Mouse (Mus musculus): ENCODE data around the gene Cfl1. TPM values are rescaled to one million over a fixed set of nuclear protein-coding genes. Genes with fewer than 3 reads are reported as not detected.

Cfl1 gene
- polyA plus RNA-seq (2015; fragmentation: Nextera tagmentation; extraction: Ambion mirVana) = 3,571 and 3,575 TPM in 2 replicates

DNA sequence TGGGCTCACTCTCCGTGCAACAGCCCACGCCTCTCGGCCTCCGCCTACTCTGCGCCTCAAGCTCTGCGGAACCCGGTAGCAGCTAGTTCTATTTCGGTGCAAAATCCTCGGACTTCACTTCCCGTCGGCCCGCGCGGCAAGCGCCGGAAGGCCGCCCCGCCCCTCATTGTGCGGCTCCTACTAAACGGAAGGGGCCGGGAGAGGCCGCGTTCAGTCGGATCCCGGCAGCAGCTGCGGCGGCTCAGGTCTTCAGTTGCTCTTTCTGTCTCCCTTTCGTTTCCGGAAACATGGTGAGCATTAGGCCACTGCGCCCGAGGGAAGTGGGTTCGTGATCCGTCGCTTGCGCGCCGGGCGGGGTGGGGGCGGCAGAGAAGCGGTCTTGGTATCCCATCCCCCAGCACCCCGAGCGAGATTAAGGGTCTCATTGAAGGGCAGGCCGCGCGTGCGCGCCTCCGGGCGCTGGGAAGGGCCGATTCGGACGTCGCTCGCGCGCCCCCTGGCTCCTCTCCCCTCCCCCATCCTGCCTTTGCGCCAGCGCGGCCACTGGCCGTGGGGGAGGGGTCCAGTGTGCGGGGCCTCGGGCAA is at the start of gene Cfl1:
TSS of gene Cfl1 (plus strand) at position 143 of the 585 bp plus-strand sequence.
- H3K9me3 ChIP-seq (replicated peaks; ENCODE audit: control insufficient read depth, low read length, poor library complexity, severe bottlenecking) = no peaks in the 10 kb centered on the region
- peak; percentile 66 for ATAC-seq
- WGBS = 1% methylated on average over 60 of the region's 62 CpGs

DNA sequence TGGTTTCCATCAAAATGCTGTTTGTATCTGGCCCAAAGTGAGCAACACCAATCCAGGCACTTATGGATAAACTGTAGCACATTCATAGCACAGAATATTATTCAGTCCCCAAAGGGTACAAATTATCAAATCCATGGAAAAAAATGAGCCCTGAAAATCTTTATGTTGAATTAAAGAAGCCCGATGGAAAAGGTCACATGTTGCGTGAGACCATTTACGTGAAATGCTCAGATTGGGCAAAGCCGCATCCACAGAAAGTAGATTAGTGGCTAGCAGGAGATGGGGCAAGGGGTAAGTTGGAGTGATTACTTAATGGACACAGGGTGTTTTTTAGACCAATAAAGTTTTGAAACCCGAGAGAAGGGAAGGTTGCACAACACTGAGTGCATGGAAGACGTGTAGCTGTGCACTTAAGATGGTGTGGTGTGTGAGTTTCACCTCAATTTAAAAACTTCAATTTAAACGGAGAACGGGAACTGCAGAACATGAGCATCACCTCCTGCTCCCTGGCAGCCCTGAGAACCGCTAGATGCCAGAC is 45.8 kb upstream of the Cfl1 start:
- no peak for ATAC-seq
- Histone ChIP-seq H3K36me3 (ENCODE audit: control insufficient read depth, insufficient read depth, low read length) (no peaks in the 10 kb centered on the region), H3K27ac (ENCODE audit: low read length) (no peak overlapping the region), H3K4me2 (ENCODE audit: low read length) (no peak overlapping the region), H3K4me3 (ENCODE audit: low read depth, low read length) (no peak overlapping the region), H3K9ac (ENCODE audit: low read depth, low read length) (no peak overlapping the region), H3K27me3 (ENCODE audit: control insufficient read depth, insufficient read depth, low read depth, low read length) (peaks cover 37% of the 10 kb centered on the region), H3K4me1 (ENCODE audit: control insufficient read depth, insufficient read depth, low read length) (peaks cover 5% of the 10 kb centered on the region; the same call in 1 of the 2 replicates), H3K9me3 (replicated peaks; ENCODE audit: control insufficient read depth, low read length, poor library complexity, severe bottlenecking) (no peaks in the 10 kb centered on the region)
- WGBS = 72% methylated on average over 9 of the region's 9 CpGs

More for the DNA sequence above, at the start of gene Cfl1:
- Histone ChIP-seq H3K4me3 (ENCODE audit: low read depth, low read length) (peak within 1 kb of the TSS; percentile 94), H3K4me2 (ENCODE audit: low read length) (peak within 1 kb of the TSS; percentile 84), H3K9ac (ENCODE audit: low read depth, low read length) (peak within 1 kb of the TSS; percentile 88), H3K4me1 (ENCODE audit: control insufficient read depth, insufficient read depth, low read length) (peaks cover 38% of the 10 kb centered on the region), H3K27me3 (ENCODE audit: control insufficient read depth, insufficient read depth, low read depth, low read length) (no peaks in the 10 kb centered on the region), H3K36me3 (ENCODE audit: control insufficient read depth, insufficient read depth, low read length) (peaks cover 17% of the 10 kb centered on the region), H3K27ac (ENCODE audit: low read length) (peak within 1 kb of the TSS; percentile 99)

DNA sequence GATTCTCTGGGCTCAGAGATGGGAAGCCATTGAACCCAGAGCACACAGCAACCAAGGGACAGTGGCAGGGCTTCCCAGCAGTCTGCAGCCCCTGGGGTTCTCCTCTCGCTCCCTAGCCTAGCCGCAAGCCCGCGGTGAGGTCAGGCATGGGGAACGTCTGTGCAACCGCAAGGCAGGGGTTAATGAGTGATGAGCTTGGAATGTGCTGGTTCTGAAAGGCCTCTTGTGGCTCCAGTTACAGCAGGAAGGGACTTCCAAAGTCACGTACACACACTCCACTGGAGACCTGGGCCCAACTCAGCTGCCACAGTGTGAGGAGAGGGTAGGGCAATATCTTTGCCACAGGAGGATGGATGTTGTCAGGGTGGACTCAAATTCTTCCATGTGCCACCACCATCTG is 45.3 kb upstream of the Cfl1 start:
- Histone ChIP-seq H3K4me3 (ENCODE audit: low read depth, low read length) (no peak overlapping the region), H3K36me3 (ENCODE audit: control insufficient read depth, insufficient read depth, low read length) (no peaks in the 10 kb centered on the region), H3K9me3 (replicated peaks; ENCODE audit: control insufficient read depth, low read length, poor library complexity, severe bottlenecking) (no peaks in the 10 kb centered on the region), H3K9ac (ENCODE audit: low read depth, low read length) (no peak overlapping the region), H3K27ac (ENCODE audit: low read length) (no peak overlapping the region), H3K27me3 (ENCODE audit: control insufficient read depth, insufficient read depth, low read depth, low read length) (peaks cover 40% of the 10 kb centered on the region), H3K4me2 (ENCODE audit: low read length) (no peak overlapping the region), H3K4me1 (ENCODE audit: control insufficient read depth, insufficient read depth, low read length) (peaks cover 5% of the 10 kb centered on the region; the same call in 1 of the 2 replicates)
- ATAC-seq = no peak
- 46% methylated on average over 7 of the region's 7 CpGs for WGBS

DNA sequence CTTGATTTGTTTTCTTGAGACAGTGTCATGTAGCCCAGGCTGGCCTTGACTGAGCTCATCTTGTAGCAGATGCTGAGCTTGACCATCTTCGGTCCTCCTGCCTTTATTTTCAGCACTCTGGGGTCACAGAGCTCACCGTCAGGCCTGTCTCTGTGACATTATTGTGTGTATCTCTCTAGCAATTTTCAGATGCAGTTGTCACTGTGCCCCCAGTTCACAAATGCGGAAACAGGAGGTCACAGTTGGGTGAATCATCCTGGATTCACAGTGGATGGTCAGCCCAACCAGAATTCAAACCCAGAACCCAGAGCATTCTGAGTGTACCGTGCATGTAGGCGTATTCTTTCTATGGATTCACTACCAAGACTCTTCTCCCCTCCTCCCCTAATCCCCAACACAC is 44.5 kb upstream of the Cfl1 start:
- Histone ChIP-seq H3K4me2 (ENCODE audit: low read length) (no peak overlapping the region), H3K27me3 (ENCODE audit: control insufficient read depth, insufficient read depth, low read depth, low read length) (peaks cover 45% of the 10 kb centered on the region), H3K4me1 (ENCODE audit: control insufficient read depth, insufficient read depth, low read length) (peaks cover 5% of the 10 kb centered on the region; the same call in 1 of the 2 replicates), H3K27ac (ENCODE audit: low read length) (no peak overlapping the region), H3K9me3 (replicated peaks; ENCODE audit: control insufficient read depth, low read length, poor library complexity, severe bottlenecking) (no peaks in the 10 kb centered on the region), H3K4me3 (ENCODE audit: low read depth, low read length) (no peak overlapping the region), H3K9ac (ENCODE audit: low read depth, low read length) (no peak overlapping the region), H3K36me3 (ENCODE audit: control insufficient read depth, insufficient read depth, low read length) (no peaks in the 10 kb centered on the region)
- ATAC-seq = no peak
- 89% methylated on average over 5 of the region's 5 CpGs for WGBS

DNA sequence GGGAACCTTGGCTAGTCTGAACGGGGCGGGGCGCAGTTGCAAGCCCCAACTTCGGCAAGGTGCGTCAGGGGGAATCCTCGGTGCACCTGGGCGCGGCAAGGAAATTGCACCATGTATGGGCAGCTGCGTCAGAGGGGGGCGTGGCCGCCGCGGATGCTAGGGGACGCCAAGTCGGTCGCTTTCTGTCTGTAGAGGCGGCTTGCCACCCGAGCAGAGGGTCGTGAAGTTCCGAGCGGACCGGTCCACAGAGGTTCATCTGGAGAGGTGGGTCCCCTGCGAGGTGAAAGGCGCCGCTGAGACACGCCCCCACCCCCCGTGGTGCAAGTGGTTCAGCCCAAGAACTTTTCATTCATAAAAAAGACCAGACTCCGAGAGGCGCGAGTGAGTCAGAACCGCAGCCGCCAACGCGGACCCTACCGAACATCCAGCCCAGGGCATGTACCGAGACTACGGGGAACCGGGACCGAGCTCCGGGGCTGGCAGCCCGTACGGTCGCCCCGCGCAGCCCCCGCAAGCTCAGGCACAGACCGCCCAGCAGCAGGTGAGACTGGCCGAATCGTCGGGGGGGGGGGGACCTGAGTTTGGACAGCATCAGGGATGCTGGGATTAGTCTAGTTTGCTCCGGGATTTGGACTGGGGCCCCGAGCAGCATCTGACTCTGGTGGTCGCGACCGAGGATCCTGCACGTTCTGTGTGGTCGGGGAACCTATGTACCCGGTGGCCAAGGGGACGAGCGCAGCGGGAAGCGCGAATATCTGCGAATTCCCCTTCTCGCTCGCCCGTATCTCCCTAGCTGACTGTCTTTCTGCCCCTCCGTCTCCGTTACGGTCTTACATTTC is 42.5 kb upstream of the Cfl1 start, which contains the start of gene Fosl1:
TSS of gene Fosl1 (plus strand) at position 33 of the 839 bp plus-strand sequence.
- Histone ChIP-seq H3K36me3 (ENCODE audit: control insufficient read depth, insufficient read depth, low read length) (no peaks in the 10 kb centered on the region), H3K27ac (ENCODE audit: low read length) (no peak within 1 kb of the TSS), H3K4me1 (ENCODE audit: control insufficient read depth, insufficient read depth, low read length) (peaks cover 5% of the 10 kb centered on the region; the same call in 1 of the 2 replicates), H3K27me3 (ENCODE audit: control insufficient read depth, insufficient read depth, low read depth, low read length) (peaks cover 45% of the 10 kb centered on the region), H3K4me3 (ENCODE audit: low read depth, low read length) (peak within 1 kb of the TSS; percentile 56), H3K4me2 (ENCODE audit: low read length) (peak within 1 kb of the TSS; percentile 72), H3K9me3 (replicated peaks; ENCODE audit: control insufficient read depth, low read length, poor library complexity, severe bottlenecking) (no peaks in the 10 kb centered on the region), H3K9ac (ENCODE audit: low read depth, low read length) (peak within 1 kb of the TSS; percentile 33)
- peak; percentile 63 for ATAC-seq
- under 1% methylated on average over 70 of the region's 70 CpGs for WGBS

DNA sequence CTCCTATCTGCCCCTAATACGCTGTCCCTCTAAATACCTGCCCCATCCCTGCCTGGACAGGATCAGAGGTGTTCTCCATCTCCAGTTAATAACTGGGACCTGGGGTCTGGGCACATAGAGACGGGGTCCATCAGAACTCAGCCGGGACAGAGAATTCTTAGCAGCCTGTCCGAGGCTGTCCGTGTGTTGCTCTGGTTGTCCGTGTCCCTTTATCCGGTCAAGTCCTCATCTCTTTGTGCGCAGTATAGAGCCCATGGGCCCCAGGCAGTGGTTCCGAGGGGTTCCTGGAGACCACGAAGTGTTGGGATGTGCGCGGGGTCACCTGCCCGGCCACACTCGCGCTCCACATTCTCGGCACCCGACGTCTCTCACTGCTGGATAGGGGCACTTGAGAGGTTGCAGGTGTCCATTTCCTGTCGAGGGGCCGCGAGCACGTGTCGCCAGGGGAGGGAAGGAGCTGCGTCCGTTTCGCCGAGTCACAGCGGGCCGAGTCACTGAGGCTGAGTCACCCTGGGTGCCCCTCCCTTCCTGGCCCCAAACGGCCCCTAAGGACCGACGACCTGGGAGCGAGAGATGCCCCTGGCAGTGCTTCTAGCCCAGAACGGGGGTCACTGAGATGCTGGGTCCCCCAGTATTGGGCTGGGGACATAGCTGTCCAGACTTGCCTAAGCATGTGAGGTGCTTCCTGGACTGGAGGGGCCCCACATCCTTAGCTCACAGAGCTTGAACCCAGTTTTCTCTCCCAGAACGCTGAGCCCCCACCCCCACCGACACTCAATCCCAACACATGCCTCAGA is 41.7 kb upstream of the Cfl1 start:
- no peaks in the 10 kb centered on the region for H3K9me3 ChIP-seq (replicated peaks; ENCODE audit: control insufficient read depth, low read length, poor library complexity, severe bottlenecking)
- peak overlapping the region; percentile 72 for H3K4me2 ChIP-seq (ENCODE audit: low read length)
- H3K27me3 ChIP-seq (ENCODE audit: control insufficient read depth, insufficient read depth, low read depth, low read length) = peaks cover 45% of the 10 kb centered on the region
- WGBS = 8% methylated on average over 36 of the region's 36 CpGs
- peak overlapping the region; percentile 33 for H3K9ac ChIP-seq (ENCODE audit: low read depth, low read length)
- no peaks in the 10 kb centered on the region for H3K36me3 ChIP-seq (ENCODE audit: control insufficient read depth, insufficient read depth, low read length)
- ATAC-seq = peak; percentile 38; the same call in 1 of the 2 replicates
- H3K27ac ChIP-seq (ENCODE audit: low read length) = no peak overlapping the region
- H3K4me1 ChIP-seq (ENCODE audit: control insufficient read depth, insufficient read depth, low read length) = peaks cover 5% of the 10 kb centered on the region; the same call in 1 of the 2 replicates
- peak overlapping the region; percentile 56 for H3K4me3 ChIP-seq (ENCODE audit: low read depth, low read length)

DNA sequence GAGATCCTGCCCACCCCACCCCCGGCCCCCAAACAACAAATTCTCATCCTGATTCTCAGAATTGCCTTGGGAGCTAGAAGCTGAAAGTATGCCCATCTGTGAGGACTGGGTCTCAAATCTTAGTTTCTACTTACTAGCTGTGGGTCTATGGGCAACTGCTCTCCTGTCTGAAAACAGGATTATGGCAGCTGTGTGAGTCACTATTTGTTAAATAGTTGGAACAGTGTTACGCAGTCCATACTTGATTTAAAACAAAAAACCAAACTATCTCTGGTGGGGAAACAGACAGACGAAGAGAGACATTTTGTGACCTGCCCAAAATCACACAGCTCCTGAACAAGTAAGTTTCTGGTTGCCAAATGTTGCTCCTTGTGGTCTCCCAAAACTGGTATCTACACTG is 40.6 kb upstream of the Cfl1 start:
- H3K9ac ChIP-seq (ENCODE audit: low read depth, low read length) = no peak overlapping the region
- WGBS = 85% methylated on average over 3 of the region's 3 CpGs
- H3K4me3 ChIP-seq (ENCODE audit: low read depth, low read length) = no peak overlapping the region
- no peaks in the 10 kb centered on the region for H3K9me3 ChIP-seq (replicated peaks; ENCODE audit: control insufficient read depth, low read length, poor library complexity, severe bottlenecking)
- no peaks in the 10 kb centered on the region for H3K36me3 ChIP-seq (ENCODE audit: control insufficient read depth, insufficient read depth, low read length)
- ATAC-seq = no peak
- no peak overlapping the region for H3K27ac ChIP-seq (ENCODE audit: low read length)
- peaks cover 45% of the 10 kb centered on the region for H3K27me3 ChIP-seq (ENCODE audit: control insufficient read depth, insufficient read depth, low read depth, low read length)
- peaks cover 6% of the 10 kb centered on the region; the same call in 1 of the 2 replicates for H3K4me1 ChIP-seq (ENCODE audit: control insufficient read depth, insufficient read depth, low read length)
- no peak overlapping the region for H3K4me2 ChIP-seq (ENCODE audit: low read length)

DNA sequence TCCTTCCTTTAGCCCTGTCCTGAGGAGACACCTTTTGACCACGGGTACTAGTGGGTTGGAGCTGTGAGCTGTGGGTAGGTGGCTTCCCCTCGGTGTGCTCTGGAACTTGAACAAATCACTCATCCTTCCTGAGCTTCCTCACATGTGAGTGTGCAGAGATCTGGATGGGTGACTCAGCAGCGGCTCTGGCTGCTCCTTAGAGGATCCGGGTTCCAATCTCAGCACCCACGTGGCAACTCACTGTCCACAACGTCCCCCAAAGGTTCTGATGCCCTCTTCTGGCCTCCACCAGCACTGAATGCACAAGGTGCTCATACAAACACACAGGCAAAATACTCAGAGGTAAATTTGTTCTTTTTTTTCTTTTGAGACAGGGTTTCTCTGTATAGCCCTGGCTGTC is 38.5 kb upstream of the Cfl1 start:
- 83% methylated on average over 6 of the region's 6 CpGs for WGBS
- Histone ChIP-seq H3K36me3 (ENCODE audit: control insufficient read depth, insufficient read depth, low read length) (no peaks in the 10 kb centered on the region), H3K4me2 (ENCODE audit: low read length) (no peak overlapping the region), H3K9ac (ENCODE audit: low read depth, low read length) (no peak overlapping the region), H3K4me1 (ENCODE audit: control insufficient read depth, insufficient read depth, low read length) (peaks cover 25% of the 10 kb centered on the region), H3K9me3 (replicated peaks; ENCODE audit: control insufficient read depth, low read length, poor library complexity, severe bottlenecking) (no peaks in the 10 kb centered on the region), H3K4me3 (ENCODE audit: low read depth, low read length) (no peak overlapping the region), H3K27ac (ENCODE audit: low read length) (no peak overlapping the region), H3K27me3 (ENCODE audit: control insufficient read depth, insufficient read depth, low read depth, low read length) (peaks cover 33% of the 10 kb centered on the region)
- no peak for ATAC-seq
